Mouse (Mus musculus) liver, embryonic 14.5 days (tissue): ENCODE results near the gene Olfr1369-ps1. TPM values are rescaled to one million over a fixed set of nuclear protein-coding genes. Genes with fewer than 3 reads are reported as not detected.
"Not testable (repeated sequence)": the region's sequence is repeated elsewhere in the genome, so short reads cannot be mapped to it uniquely, and the experiment has no call there.

Experiments
- ATAC-seq: fragments of 200-750 bp; cut with Nextera tagmentation; 2 replicates; pipeline ENCODE4 v1.8.0; 2017; ENCODE audit warnings: moderate number of reproducible peaks, mild to moderate bottlenecking, moderate library complexity; ENCODE audit not compliant: insufficient read depth
- DNase-seq, 3 experiments: peaks; one replicate each; pipeline ENCODE4 v3.0.0-alpha.2; 2012 to 2013; ENCODE audit warnings: low read depth in 3 of 3, low spot score in 3 of 3
- H3K27ac ChIP-seq: fragments of 300-500 bp; sonication (generic); 2 replicates; pipeline ENCODE4 v1.5.1; 2014; ENCODE audit warnings: moderate library complexity, mild to moderate bottlenecking, control low read depth, inconsistent platforms
- H3K27me3 ChIP-seq: fragments of 300-500 bp; sonication (generic); 2 replicates; pipeline ENCODE4 v1.6.1; 2014; ENCODE audit warnings: mild to moderate bottlenecking, low read length, moderate library complexity; ENCODE audit not compliant: control insufficient read depth, insufficient read depth
- H3K36me3 ChIP-seq: fragments of 300-500 bp; sonication (generic); replicated peaks from 2 replicates; pipeline ENCODE4 v1.6.1; 2014; ENCODE audit warnings: low read depth; ENCODE audit not compliant: control insufficient read depth, insufficient read depth
- H3K4me1 ChIP-seq, 2 experiments: fragments of 200-500 bp in 1 of 2; fragments of 300-500 bp in 1 of 2; sonication (generic) in 1 of 2; replicated peaks; 2 replicates each; pipeline ENCODE4 v1.6.1; 2012 to 2014; ENCODE audit warnings: antibody characterized with exemption in 1 of 2, inconsistent platforms in 1 of 2, low read length in 1 of 2; ENCODE audit not compliant: control insufficient read depth in 2 of 2, insufficient read depth in 2 of 2
- H3K4me2 ChIP-seq: fragments of 300-500 bp; sonication (generic); 2 replicates; pipeline ENCODE4 v1.6.1; 2014; ENCODE audit warnings: low read depth, mild to moderate bottlenecking, control low read depth, moderate library complexity
- H3K4me3 ChIP-seq, 2 experiments: fragments of 200-500 bp in 1 of 2; fragments of 300-500 bp in 1 of 2; sonication (generic) in 1 of 2; 2 replicates each; pipeline ENCODE4 v1.5.1; 2012 to 2014; ENCODE audit warnings: low read depth in 2 of 2, low read length in 2 of 2, mild to moderate bottlenecking in 2 of 2, control low read depth in 1 of 2, inconsistent platforms in 1 of 2, moderate library complexity in 1 of 2; ENCODE audit not compliant: insufficient read depth in 1 of 2
- H3K9ac ChIP-seq: fragments of 300-500 bp; sonication (generic); replicated peaks from 2 replicates; pipeline ENCODE4 v1.6.1; 2014; ENCODE audit warnings: mild to moderate bottlenecking, control low read depth, moderate library complexity
- H3K9me3 ChIP-seq: fragments of 300-500 bp; sonication (generic); 2 replicates; pipeline ENCODE4 v1.6.1; 2016; ENCODE audit warnings: low read length, mixed read lengths; ENCODE audit not compliant: control insufficient read depth
- CTCF ChIP-seq: IDR thresholded peaks from 2 replicates; pipeline ENCODE4 v1.5.1; 2016; ENCODE audit warnings: antibody characterized with exemption, low read depth, control low read depth
- EP300 ChIP-seq: IDR thresholded peaks from 2 replicates; pipeline ENCODE4 v1.6.1; 2016; ENCODE audit warnings: antibody characterized with exemption, low read depth
- WGBS: fragments of 180-500 bp; shearing (Covaris S2); extraction: QIAGEN DNeasy Blood & Tissue Kit; methylation state at CpG from one replicate; pipeline ENCODE4 v1.1.7; 2014; ENCODE audit not compliant: insufficient replicate concordance; 5-methylcytosine and 5-hydroxymethylcytosine counted together
- polyA plus RNA-seq, 2 experiments: library from polyadenylated mRNA; depleted of rRNA in 1 of 2; stranded (reverse) in 1 of 2; unstranded in 1 of 2; fragments of >200 nt; fragmentation: Nextera tagmentation in 1 of 2; extraction: Ambion mirVana in 1 of 2; gene quantifications; 2 replicates each; pipeline versions ENCODE4 v1.2.1 to v1.2.3; 2012 to 2014

The Olfr1369-ps1 gene
- polyA plus RNA-seq (2012; rRNA removed) = not detected in 2 replicates
- polyA plus RNA-seq (2014; fragmentation: Nextera tagmentation; extraction: Ambion mirVana) = 0.03 TPM in 1 of 2 replicates, not detected in the other

GRCm38 (mm10) chr13:21111183-21111582, at the start of gene Olfr1369-ps1:
Gene Olfr1369-ps1 (plus strand): TSS chr13:21111483.
- H3K4me2 ChIP-seq, ATAC-seq, DNase-seq, H3K4me1 ChIP-seq, H3K36me3 ChIP-seq, H3K9me3 ChIP-seq, H3K27ac ChIP-seq, H3K9ac ChIP-seq, H3K27me3 ChIP-seq, H3K4me3 ChIP-seq: not testable (repeated sequence)
- 61% methylated on average over 3 of the region's 3 CpGs for WGBS

GRCm38 (mm10) chr13:21066021-21066420, 45.3 kb upstream of the Olfr1369-ps1 start:
- H3K4me2 ChIP-seq = no peak overlapping the region
- H3K9ac ChIP-seq = no peak overlapping the region
- no peak overlapping the region for H3K4me3 ChIP-seq
- no peaks in the 10 kb centered on the region for H3K36me3 ChIP-seq
- no peaks in the 10 kb centered on the region for H3K27me3 ChIP-seq
- WGBS = 47% methylated on average over 2 of the region's 2 CpGs
- TF ChIP-seq CTCF = no peak
- TF ChIP-seq EP300 = no peak
- ATAC-seq (no peak), DNase-seq (no peak)
- H3K4me1 ChIP-seq = no peaks in the 10 kb centered on the region
- H3K9me3 ChIP-seq = no peaks in the 10 kb centered on the region
- H3K27ac ChIP-seq = no peak overlapping the region

- TF ChIP-seq CTCF = no peak
- no peak for TF ChIP-seq EP300
- H3K27ac ChIP-seq = no peak within 1 kb of the TSS
- no peaks in the 10 kb centered on the region for H3K27me3 ChIP-seq
- H3K36me3 ChIP-seq = no peaks in the 10 kb centered on the region
- no peaks in the 10 kb centered on the region for H3K9me3 ChIP-seq
- H3K4me1 ChIP-seq = no peaks in the 10 kb centered on the region
- 58% methylated on average over 3 of the region's 3 CpGs for WGBS
- H3K4me2 ChIP-seq = no peak within 1 kb of the TSS
- H3K9ac ChIP-seq = no peak within 1 kb of the TSS
- no peak within 1 kb of the TSS for H3K4me3 ChIP-seq
- ATAC-seq = no peak
- no peak for DNase-seq
Measured at GRCm38 (mm10) chr13:21074847-21075246, 36.4 kb upstream of the Olfr1369-ps1 start, which contains the start of gene Olfr1370. Gene Olfr1370 (minus strand): TSS chr13:21074947.

- 42% methylated on average over 2 of the region's 2 CpGs for WGBS
- no peaks in the 10 kb centered on the region for H3K9me3 ChIP-seq
- H3K4me1 ChIP-seq = no peaks in the 10 kb centered on the region
- no peaks in the 10 kb centered on the region for H3K27me3 ChIP-seq
- no peak for TF ChIP-seq EP300
- no peak for TF ChIP-seq CTCF
- no peaks in the 10 kb centered on the region for H3K36me3 ChIP-seq
- H3K4me2 ChIP-seq = no peak overlapping the region
- H3K27ac ChIP-seq = no peak overlapping the region
- DNase-seq (no peak), ATAC-seq (no peak)
- no peak overlapping the region for H3K4me3 ChIP-seq
- H3K9ac ChIP-seq = no peak overlapping the region
Measured at GRCm38 (mm10) chr13:21082686-21083085, 28.6 kb upstream of the Olfr1369-ps1 start.

- no peaks in the 10 kb centered on the region for H3K27me3 ChIP-seq
- H3K4me1 ChIP-seq = no peaks in the 10 kb centered on the region
- no peaks in the 10 kb centered on the region for H3K36me3 ChIP-seq
- WGBS = 69% methylated on average over 3 of the region's 3 CpGs
- DNase-seq (no peak), ATAC-seq (no peak)
- H3K4me2 ChIP-seq = no peak overlapping the region
- no peak overlapping the region for H3K27ac ChIP-seq
- TF ChIP-seq CTCF (no peak), EP300 (no peak)
- no peaks in the 10 kb centered on the region for H3K9me3 ChIP-seq
- H3K4me3 ChIP-seq = no peak overlapping the region
- H3K9ac ChIP-seq = no peak overlapping the region
Measured at GRCm38 (mm10) chr13:21109759-21110158, 1.5 kb upstream of the Olfr1369-ps1 start.
